In genomic region chr8:126136946-126137345, GRCm38 (mm10) we compare ENCODE assay signal across 12 mouse cellular contexts.
"Had no signal": no experiment of that assay in that cellular context is flagged by ENCODE, and none has a peak within 500 bp of the region (broad histone marks: within the 10 kb centered on the region; RNA-seq: fewer than 3 reads in every experiment).

No protein-coding gene starts in this region.

- DNase-seq: kidney, postnatal 10 days; kidney, postnatal 4 days; lung, adult 2 months; lung, postnatal 36 days; midbrain, embryonic 14.5 days; spleen, adult 18-20 months; thymus, postnatal 4 days had no signal

- H3K27ac ChIP-seq: layer of hippocampus, adult 2 months; limb, embryonic 10.5 days; liver, embryonic 15.5 days; neural tube, embryonic 12.5 days had no signal

- H3K4me3 ChIP-seq: layer of hippocampus, adult 2 months; limb, embryonic 10.5 days; liver, embryonic 15.5 days; myocyte; neural tube, embryonic 12.5 days had no signal

- H3K4me1 ChIP-seq: liver, embryonic 15.5 days had no signal
